Mouse (Mus musculus): ENCODE measurements around the gene Sult2b1.

- TF ChIP-seq POLR2A (IDR thresholded peaks at IDR 0.05; ENCODE audit: insufficient read depth, low read depth, low read length) (no peak), CTCF (IDR thresholded peaks at IDR 0.05) (no peak)
Observed at GRCm38 (mm10) chr7:45814841-45815240, 30.4 kb upstream of the Sult2b1 start.
